Mouse (Mus musculus): Measurements from ENCODE around the gene Ephb6.

Ephb6 gene

GRCm38 (mm10) chr6:41621241-41621990 is 16.1 kb downstream of the Ephb6 start:
- DNase-seq (ENCODE audit: extremely low spot score, low read depth, low spot score), result no peak

- no peak for DNase-seq (ENCODE audit: extremely low spot score, low read depth, low spot score)
Observed at GRCm38 (mm10) chr6:41622661-41623060, 17.4 kb downstream of the Ephb6 start.

- no peak for DNase-seq (ENCODE audit: extremely low spot score, low read depth, low spot score)
Observed at GRCm38 (mm10) chr6:41628180-41628579, 22.9 kb downstream of the Ephb6 start.

GRCm38 (mm10) chr6:41630791-41631190 is 25.5 kb downstream of the Ephb6 start:
- DNase-seq (ENCODE audit: extremely low spot score, low read depth, low spot score), result no peak

- DNase-seq (ENCODE audit: extremely low spot score, low read depth, low spot score), result no peak
Observed at GRCm38 (mm10) chr6:41631549-41631948, 26.3 kb downstream of the Ephb6 start.

GRCm38 (mm10) chr6:41635211-41635610 is 29.9 kb downstream of the Ephb6 start:
- DNase-seq (ENCODE audit: extremely low spot score, low read depth, low spot score), result no peak

GRCm38 (mm10) chr6:41636178-41636577 is 30.9 kb downstream of the Ephb6 start, which contains the start of gene Trpv6:
Gene Trpv6, minus strand, starts transcription at chr6:41636405.
- DNase-seq (ENCODE audit: extremely low spot score, low read depth, low spot score), result no peak

- no peak for DNase-seq (ENCODE audit: extremely low spot score, low read depth, low spot score)
Observed at GRCm38 (mm10) chr6:41637393-41637792, 32.1 kb downstream of the Ephb6 start.

- no peak for DNase-seq (ENCODE audit: extremely low spot score, low read depth, low spot score)
Observed at GRCm38 (mm10) chr6:41637927-41638506, 32.7 kb downstream of the Ephb6 start.

- DNase-seq (ENCODE audit: extremely low spot score, low read depth, low spot score), result no peak
Observed at GRCm38 (mm10) chr6:41640449-41640848, 35.2 kb downstream of the Ephb6 start.

- DNase-seq (ENCODE audit: extremely low spot score, low read depth, low spot score), result no peak
Observed at GRCm38 (mm10) chr6:41641173-41641866, 36.0 kb downstream of the Ephb6 start.

GRCm38 (mm10) chr6:41642765-41643164 is 37.5 kb downstream of the Ephb6 start:
- DNase-seq (ENCODE audit: extremely low spot score, low read depth, low spot score), result no peak

GRCm38 (mm10) chr6:41643227-41643626 is 37.9 kb downstream of the Ephb6 start:
- DNase-seq (ENCODE audit: extremely low spot score, low read depth, low spot score), result no peak

- DNase-seq (ENCODE audit: extremely low spot score, low read depth, low spot score), result no peak
Observed at GRCm38 (mm10) chr6:41646220-41646619, 40.9 kb downstream of the Ephb6 start.

GRCm38 (mm10) chr6:41646672-41647071 is 41.4 kb downstream of the Ephb6 start:
- no peak for DNase-seq (ENCODE audit: extremely low spot score, low read depth, low spot score)

- DNase-seq (ENCODE audit: extremely low spot score, low read depth, low spot score), result no peak
Observed at GRCm38 (mm10) chr6:41653173-41653572, 47.9 kb downstream of the Ephb6 start.

GRCm38 (mm10) chr6:41654648-41655047 is 49.4 kb downstream of the Ephb6 start:
- no peak for DNase-seq (ENCODE audit: extremely low spot score, low read depth, low spot score)

- DNase-seq (ENCODE audit: extremely low spot score, low read depth, low spot score), result no peak
Observed at GRCm38 (mm10) chr6:41658487-41658886, 53.2 kb downstream of the Ephb6 start.

GRCm38 (mm10) chr6:41662320-41662719 is 57.0 kb downstream of the Ephb6 start:
- no peak for DNase-seq (ENCODE audit: extremely low spot score, low read depth, low spot score)

Measured in hindlimb bud, embryonic 11.5 days (tissue).